Mouse (Mus musculus) midbrain, postnatal 0 days (tissue): ENCODE data around the gene Pias4. TPM values are rescaled to one million over a fixed set of nuclear protein-coding genes. Genes with fewer than 3 reads are reported as not detected.
A peak's percentile ranks its signal among the peaks of the same experiment; 100 is the strongest.

Experiments used
- ATAC-seq: fragments of 200-750 bp; cut with Nextera tagmentation; 2 replicates; pipeline ENCODE4 v1.8.0; 2017; ENCODE audit warnings: moderate number of reproducible peaks, mild to moderate bottlenecking, moderate TSS enrichment, moderate library complexity; ENCODE audit not compliant: low FRiP score
- DNase-seq: peaks from one replicate; pipeline ENCODE4 v3.0.0-alpha.2; 2015; ENCODE audit warnings: low spot score
- H3K27ac ChIP-seq: fragments of 300-500 bp; sonication (generic); 2 replicates; pipeline ENCODE4 v1.5.1; 2014; ENCODE audit warnings: low read depth, mild to moderate bottlenecking, low read length, mixed read lengths
- H3K27me3 ChIP-seq: fragments of 300-500 bp; sonication (generic); 2 replicates; pipeline ENCODE4 v1.6.1; 2014; ENCODE audit warnings: low read length, control low read depth, mixed read lengths; ENCODE audit not compliant: insufficient read depth
- H3K36me3 ChIP-seq: fragments of 300-500 bp; sonication (generic); 2 replicates; pipeline ENCODE4 v1.6.1; 2014; ENCODE audit warnings: low read length, control low read depth, mixed read lengths; ENCODE audit not compliant: insufficient read depth
- H3K4me1 ChIP-seq: fragments of 300-500 bp; sonication (generic); 2 replicates; pipeline ENCODE4 v1.6.1; 2014; ENCODE audit warnings: mild to moderate bottlenecking, control low read depth, antibody characterized with exemption, low read length, mixed read lengths; ENCODE audit not compliant: insufficient read depth
- H3K4me2 ChIP-seq: fragments of 300-500 bp; sonication (generic); 2 replicates; pipeline ENCODE4 v1.6.1; 2014; ENCODE audit warnings: low read depth, mild to moderate bottlenecking, low read length, mixed read lengths; ENCODE audit not compliant: poor library complexity, severe bottlenecking
- H3K4me3 ChIP-seq: fragments of 300-500 bp; sonication (generic); 2 replicates; pipeline ENCODE4 v1.5.1; 2014; ENCODE audit warnings: low read depth, mild to moderate bottlenecking, low read length, moderate library complexity
- H3K9ac ChIP-seq: fragments of 300-500 bp; sonication (generic); replicated peaks from 2 replicates; pipeline ENCODE4 v1.6.1; 2014; ENCODE audit warnings: mild to moderate bottlenecking, low read length, moderate library complexity, mixed read lengths; ENCODE audit not compliant: poor library complexity, severe bottlenecking
- H3K9me3 ChIP-seq: fragments of 300-500 bp; sonication (generic); 2 replicates; pipeline ENCODE4 v1.6.1; 2016; ENCODE audit warnings: low read length, control low read depth
- CTCF ChIP-seq: IDR thresholded peaks from 2 replicates; pipeline ENCODE4 v1.5.1; 2016; ENCODE audit warnings: antibody characterized with exemption, mild to moderate bottlenecking
- WGBS: fragments of 180-500 bp; shearing (Covaris S2); extraction: QIAGEN DNeasy Blood & Tissue Kit; methylation state at CpG from one replicate; pipeline ENCODE4 v1.1.7; 2014; 5-methylcytosine and 5-hydroxymethylcytosine counted together
- polyA plus RNA-seq: library from polyadenylated mRNA; unstranded; fragments of >200 nt; fragmentation: Nextera tagmentation; extraction: Ambion mirVana; gene quantifications from 2 replicates; pipeline ENCODE4 v1.2.1, GENCODE M21; 2015
- total RNA-seq: library from RNA; depleted of rRNA; stranded (reverse); fragments of >200 nt; gene quantifications from 2 replicates; pipeline ENCODE4 v1.2.3, GENCODE M21; 2014

Pias4 gene
- total and polyA plus RNA-seq, 2 experiments from 2014 or later = 30.1 to 38.0 TPM

- H3K27me3 ChIP-seq = no peaks in the 10 kb centered on the region
- no peaks in the 10 kb centered on the region for H3K9me3 ChIP-seq
- H3K9ac ChIP-seq = no peak overlapping the region
- ATAC-seq (no peak), DNase-seq (no peak)
- H3K27ac ChIP-seq = no peak overlapping the region
- WGBS = 92% methylated on average over 20 of the region's 27 CpGs
- H3K4me2 ChIP-seq = no peak overlapping the region
- peaks cover 56% of the 10 kb centered on the region for H3K36me3 ChIP-seq
- peaks cover 4% of the 10 kb centered on the region; the same call in 1 of the 2 replicates for H3K4me1 ChIP-seq
- no peak for TF ChIP-seq CTCF
- H3K4me3 ChIP-seq = no peak overlapping the region
Measured at GRCm38 (mm10) chr10:81144667-81145066, 23.1 kb downstream of the Pias4 start.

DNA sequence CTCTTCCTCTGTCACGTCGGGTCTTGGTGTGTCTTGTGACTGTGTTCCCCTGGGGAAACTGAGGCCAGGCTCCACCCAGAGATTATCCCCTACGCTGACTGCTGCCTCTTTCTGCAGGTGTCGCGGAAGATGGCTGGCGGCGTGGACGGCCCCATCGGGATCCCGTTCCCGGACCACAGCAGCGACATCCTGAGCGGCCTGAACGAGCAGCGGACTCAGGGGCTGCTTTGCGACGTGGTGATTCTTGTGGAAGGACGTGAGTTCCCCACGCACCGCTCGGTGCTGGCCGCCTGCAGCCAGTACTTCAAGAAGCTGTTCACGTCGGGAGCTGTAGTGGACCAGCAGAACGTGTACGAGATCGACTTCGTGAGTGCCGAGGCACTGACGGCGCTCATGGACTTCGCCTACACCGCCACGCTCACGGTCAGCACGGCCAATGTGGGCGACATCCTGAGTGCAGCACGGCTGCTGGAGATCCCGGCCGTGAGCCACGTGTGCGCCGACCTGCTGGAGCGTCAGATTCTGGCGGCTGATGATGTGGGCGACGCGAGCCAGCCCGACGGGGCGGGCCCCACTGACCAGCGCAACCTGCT, 23.8 kb downstream of the Pias4 start:
- DNase-seq = no peak
- H3K9me3 ChIP-seq = no peaks in the 10 kb centered on the region
- WGBS = 95% methylated on average over 52 of the region's 52 CpGs
- no peak for ATAC-seq
- no peak overlapping the region for H3K4me3 ChIP-seq
- no peak overlapping the region for H3K9ac ChIP-seq
- H3K4me2 ChIP-seq = no peak overlapping the region
- H3K27me3 ChIP-seq = no peaks in the 10 kb centered on the region
- peaks cover 7% of the 10 kb centered on the region; the same call in 1 of the 2 replicates for H3K4me1 ChIP-seq
- H3K27ac ChIP-seq = no peak overlapping the region
- no peak for TF ChIP-seq CTCF
- peaks cover 50% of the 10 kb centered on the region for H3K36me3 ChIP-seq

GRCm38 (mm10) chr10:81143157-81143633, 24.5 kb downstream of the Pias4 start:
- DNase-seq (no peak), ATAC-seq (no peak)
- 90% methylated on average over 6 of the region's 7 CpGs for WGBS
- H3K27ac ChIP-seq = no peak overlapping the region
- H3K4me1 ChIP-seq = peaks cover 8% of the 10 kb centered on the region; the same call in 1 of the 2 replicates
- no peak overlapping the region for H3K4me3 ChIP-seq
- H3K4me2 ChIP-seq = no peak overlapping the region
- no peak for TF ChIP-seq CTCF
- H3K27me3 ChIP-seq = no peaks in the 10 kb centered on the region
- H3K36me3 ChIP-seq = peaks cover 43% of the 10 kb centered on the region
- H3K9ac ChIP-seq = no peak overlapping the region
- no peaks in the 10 kb centered on the region for H3K9me3 ChIP-seq

DNA sequence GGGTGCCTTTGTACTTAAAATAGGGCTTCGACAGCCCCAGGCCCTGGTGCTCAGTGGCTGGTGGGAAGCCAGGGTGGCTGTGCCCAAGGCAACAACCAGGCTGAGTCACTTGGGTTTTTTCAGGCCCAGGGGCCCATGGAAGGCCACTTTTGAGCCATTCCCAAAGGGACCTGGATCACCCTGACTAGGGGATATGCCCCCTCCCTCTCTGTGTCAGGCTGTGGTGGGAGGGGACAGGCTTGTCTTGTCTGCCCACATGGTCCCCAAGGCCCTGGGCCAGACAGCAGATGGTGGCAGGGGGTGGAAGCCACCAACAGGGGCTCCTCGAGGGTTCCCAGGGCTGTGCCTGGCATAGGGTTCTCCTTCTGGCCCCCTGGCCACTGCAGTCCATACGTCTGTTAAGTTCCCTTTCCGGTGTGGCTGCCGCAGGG, 25.2 kb downstream of the Pias4 start:
- Histone ChIP-seq H3K27ac (no peak overlapping the region), H3K4me1 (peaks cover 8% of the 10 kb centered on the region; the same call in 1 of the 2 replicates), H3K4me2 (no peak overlapping the region), H3K4me3 (no peak overlapping the region), H3K9me3 (no peaks in the 10 kb centered on the region), H3K36me3 (peaks cover 38% of the 10 kb centered on the region), H3K27me3 (no peaks in the 10 kb centered on the region), H3K9ac (no peak overlapping the region)
- TF ChIP-seq CTCF = no peak
- ATAC-seq = no peak
- 65% methylated on average over 5 of the region's 5 CpGs for WGBS
- DNase-seq = no peak

DNA sequence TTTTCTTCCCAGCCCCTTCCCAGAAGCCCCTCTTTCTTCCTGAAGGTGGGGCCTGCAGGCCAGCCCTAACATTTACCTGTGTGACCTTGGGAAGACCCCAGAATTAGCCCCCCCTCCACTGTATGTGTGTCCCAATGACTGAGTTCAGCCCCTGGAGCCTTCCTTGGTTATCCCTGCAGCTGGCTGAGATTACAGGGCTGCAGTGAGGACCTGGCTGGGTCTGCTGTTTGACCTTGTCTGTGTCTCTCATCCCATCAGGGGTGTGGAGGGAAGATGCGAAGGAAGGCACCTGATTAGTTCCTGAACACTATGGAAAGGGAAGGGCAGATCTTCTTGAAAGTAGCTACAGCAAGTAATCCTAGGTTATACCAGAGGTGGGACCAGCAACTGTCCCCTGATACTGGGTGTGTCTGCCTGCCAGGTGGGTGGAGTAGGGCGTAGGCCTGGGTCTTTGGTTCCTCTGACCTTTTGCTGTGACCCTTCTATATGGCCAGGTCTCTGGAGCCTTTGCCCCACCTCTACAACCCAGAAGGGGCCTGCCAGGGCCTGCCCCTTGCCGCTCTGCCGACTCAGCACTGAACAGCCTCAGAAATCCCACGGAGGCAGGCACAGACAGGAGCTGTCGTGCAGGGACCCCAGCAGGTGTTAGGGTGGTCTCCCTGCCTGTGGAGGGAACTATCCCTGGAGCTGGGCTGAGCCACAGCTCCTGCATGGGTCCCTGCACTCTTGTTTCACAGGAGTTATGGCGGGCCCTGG, 26.1 kb downstream of the Pias4 start:
- Histone ChIP-seq H3K4me3 (no peak overlapping the region), H3K36me3 (peaks cover 29% of the 10 kb centered on the region), H3K4me2 (no peak overlapping the region), H3K27me3 (no peaks in the 10 kb centered on the region), H3K9me3 (no peaks in the 10 kb centered on the region), H3K4me1 (peaks cover 8% of the 10 kb centered on the region; the same call in 1 of the 2 replicates), H3K27ac (no peak overlapping the region), H3K9ac (0 out of 2 replicates have a peak overlapping the region, but pooled peaks have one; percentile 8)
- WGBS = 71% methylated on average over 7 of the region's 7 CpGs
- no peak for TF ChIP-seq CTCF
- ATAC-seq (no peak), DNase-seq (no peak)
